Mouse (Mus musculus) MEL (cell line): ENCODE measurements around the gene Depdc5. TPM values are rescaled to one million over a fixed set of nuclear protein-coding genes. Genes with fewer than 3 reads are reported as not detected.
A peak's percentile ranks its signal among the peaks of the same experiment; 100 is the strongest.

ENCODE experiments used
- DNase-seq: peaks from one replicate; pipeline ENCODE4 v3.0.0; 2011; ENCODE audit warnings: low read depth, low spot score
- H3K27ac ChIP-seq: 2 replicates; pipeline ENCODE4 v1.5.1; 2012; ENCODE audit warnings: low read depth, mild to moderate bottlenecking, control low read depth, low read length, moderate library complexity; ENCODE audit not compliant: control insufficient read depth
- H3K27me3 ChIP-seq, 2 experiments: fragments of 150-350 bp in 1 of 2; sonication (generic) in 1 of 2; 2 replicates each; pipeline ENCODE4 v1.6.1; 2012; ENCODE audit warnings: low read length in 2 of 2, mild to moderate bottlenecking in 2 of 2, improper control_type of control experiment in 1 of 2, moderate library complexity in 1 of 2; ENCODE audit not compliant: insufficient read depth in 2 of 2, control insufficient read depth in 1 of 2
- H3K36me3 ChIP-seq, 2 experiments: 2 replicates each; pipeline ENCODE4 v1.6.1; 2012 to 2014; ENCODE audit warnings: low read length in 2 of 2, improper control_type of control experiment in 1 of 2, inconsistent platforms in 1 of 2, mild to moderate bottlenecking in 1 of 2; ENCODE audit not compliant: insufficient read depth in 2 of 2, control insufficient read depth in 1 of 2
- H3K4me1 ChIP-seq, 2 experiments: fragments of 150-350 bp in 1 of 2; sonication (generic) in 1 of 2; 2 replicates each; pipeline ENCODE4 v1.6.1; 2012; ENCODE audit warnings: low read length in 2 of 2, improper control_type of control experiment in 1 of 2, mild to moderate bottlenecking in 1 of 2; ENCODE audit not compliant: insufficient read depth in 2 of 2, control insufficient read depth in 1 of 2
- H3K4me3 ChIP-seq, 2 experiments: fragments of 150-350 bp in 1 of 2; sonication (generic) in 1 of 2; 2 replicates each; pipeline ENCODE4 v1.5.1; 2012; ENCODE audit warnings: low read depth in 2 of 2, low read length in 2 of 2, mild to moderate bottlenecking in 2 of 2, moderate library complexity in 2 of 2, control low read depth in 1 of 2, improper control_type of control experiment in 1 of 2; ENCODE audit not compliant: control insufficient read depth in 1 of 2, insufficient read depth in 1 of 2
- H3K79me2 ChIP-seq: 2 replicates; pipeline ENCODE4 v1.6.1; 2012; ENCODE audit warnings: mild to moderate bottlenecking, low read length, moderate library complexity; ENCODE audit not compliant: control insufficient read depth, poor library complexity, insufficient read depth
- H3K9ac ChIP-seq: 2 replicates; pipeline ENCODE4 v1.6.1; 2012; ENCODE audit warnings: low read depth, mild to moderate bottlenecking, control low read depth, low read length, moderate library complexity; ENCODE audit not compliant: control insufficient read depth, poor library complexity, severe bottlenecking
- H3K9me3 ChIP-seq: fragments of 150-350 bp; sonication (generic); replicated peaks from 2 replicates; pipeline ENCODE4 v1.6.1; 2012; ENCODE audit warnings: mild to moderate bottlenecking, low read length, improper control_type of control experiment, moderate library complexity; ENCODE audit not compliant: insufficient read depth
- BHLHE40 ChIP-seq: IDR thresholded peaks from 2 replicates; pipeline ENCODE4 v1.6.1; 2012; ENCODE audit warnings: low read depth, mild to moderate bottlenecking, inconsistent platforms, low read length, improper control_type of control experiment, borderline replicate concordance
- CHD1 ChIP-seq: IDR thresholded peaks from 2 replicates; pipeline ENCODE4 v1.6.1; 2012; ENCODE audit warnings: low read depth, mild to moderate bottlenecking, inconsistent platforms, low read length, improper control_type of control experiment
- CHD2 ChIP-seq: IDR thresholded peaks from 2 replicates; pipeline ENCODE4 v1.6.1; 2011; ENCODE audit warnings: low read length, improper control_type of control experiment
- CTCF ChIP-seq, 3 experiments: IDR thresholded peaks in 2 of 3; conservative IDR thresholded peaks in 1 of 3; 2 replicates each; pipeline ENCODE4 v1.5.1; 2011 to 2012; ENCODE audit warnings: low read length in 3 of 3, low read depth in 2 of 3, mild to moderate bottlenecking in 2 of 3, improper control_type of control experiment in 1 of 3, inconsistent platforms in 1 of 3, mixed read lengths in 1 of 3, moderate library complexity in 1 of 3; ENCODE audit not compliant: control insufficient read depth in 1 of 3, insufficient read depth in 1 of 3, poor library complexity in 1 of 3, severe bottlenecking in 1 of 3
- E2F4 ChIP-seq: IDR thresholded peaks from 2 replicates; pipeline ENCODE4 v1.6.1; 2011; ENCODE audit warnings: low read depth, low read length, improper control_type of control experiment, borderline replicate concordance
- ELF1 ChIP-seq: IDR thresholded peaks from 2 replicates; pipeline ENCODE4 v1.6.1; 2014; ENCODE audit warnings: low read depth, mild to moderate bottlenecking, inconsistent platforms, low read length, improper control_type of control experiment, moderate library complexity
- EP300 ChIP-seq, 2 experiments: IDR thresholded peaks; 2 replicates each; pipeline ENCODE4 v1.6.1; 2011; ENCODE audit warnings: improper control_type of control experiment in 2 of 2, low read length in 2 of 2, low read depth in 1 of 2, mild to moderate bottlenecking in 1 of 2
- GABPA ChIP-seq: IDR thresholded peaks from 2 replicates; pipeline ENCODE4 v1.6.1; 2012; ENCODE audit warnings: low read depth, mild to moderate bottlenecking, inconsistent platforms, low read length, improper control_type of control experiment, moderate library complexity
- GATA1 ChIP-seq: IDR thresholded peaks from 2 replicates; pipeline ENCODE4 v1.6.1; 2011; ENCODE audit warnings: low read depth, low read length, improper control_type of control experiment
- HCFC1 ChIP-seq: IDR thresholded peaks from 2 replicates; pipeline ENCODE4 v1.6.1; 2012; ENCODE audit warnings: low read depth, mild to moderate bottlenecking, inconsistent platforms, low read length, improper control_type of control experiment, moderate library complexity
- JUND ChIP-seq: IDR thresholded peaks from 2 replicates; pipeline ENCODE4 v1.6.1; 2011; ENCODE audit warnings: low read depth, mild to moderate bottlenecking, improper control_type of control experiment, low read length
- MAFK ChIP-seq: IDR thresholded peaks from 2 replicates; pipeline ENCODE4 v1.6.1; 2011; ENCODE audit warnings: low read depth, mild to moderate bottlenecking, low read length, improper control_type of control experiment, borderline replicate concordance
- MAX ChIP-seq: IDR thresholded peaks from 2 replicates; pipeline ENCODE4 v1.6.1; 2011; ENCODE audit warnings: low read length, improper control_type of control experiment
- MAZ ChIP-seq: IDR thresholded peaks from 2 replicates; pipeline ENCODE4 v1.6.1; 2012; ENCODE audit warnings: low read depth, mild to moderate bottlenecking, inconsistent platforms, low read length, improper control_type of control experiment
- MEF2A ChIP-seq: IDR thresholded peaks from 2 replicates; pipeline ENCODE4 v1.6.1; 2014; ENCODE audit warnings: low read depth, mild to moderate bottlenecking, inconsistent platforms, low read length, improper control_type of control experiment; ENCODE audit not compliant: poor library complexity, insufficient replicate concordance, severe bottlenecking; ENCODE audit errors: extremely low read depth
- MXI1 ChIP-seq: IDR thresholded peaks from 2 replicates; pipeline ENCODE4 v1.6.1; 2011; ENCODE audit warnings: mild to moderate bottlenecking, low read depth, low read length, improper control_type of control experiment
- MYB ChIP-seq: IDR thresholded peaks from 2 replicates; pipeline ENCODE4 v1.6.1; 2011; ENCODE audit warnings: mild to moderate bottlenecking, low read depth, low read length, improper control_type of control experiment
- MYC ChIP-seq: IDR thresholded peaks from 2 replicates; pipeline ENCODE4 v1.6.1; 2011; ENCODE audit warnings: low read depth, mild to moderate bottlenecking, low read length, improper control_type of control experiment, moderate library complexity
- NELFE ChIP-seq: IDR thresholded peaks from 2 replicates; pipeline ENCODE4 v1.6.1; 2011; ENCODE audit warnings: low read depth, low read length, improper control_type of control experiment
- NRF1 ChIP-seq: IDR thresholded peaks from 2 replicates; pipeline ENCODE4 v1.6.1; 2014; ENCODE audit warnings: low read depth, mild to moderate bottlenecking, inconsistent platforms, low read length, improper control_type of control experiment, moderate library complexity; ENCODE audit not compliant: poor library complexity, insufficient read depth, severe bottlenecking
- POLR2A ChIP-seq, 2 experiments: IDR thresholded peaks; 2 replicates each; pipeline ENCODE4 v1.6.1; 2011 to 2012; ENCODE audit warnings: low read length in 2 of 2, mild to moderate bottlenecking in 2 of 2, control low read depth in 1 of 2, improper control_type of control experiment in 1 of 2, low read depth in 1 of 2, moderate library complexity in 1 of 2; ENCODE audit not compliant: control insufficient read depth in 1 of 2, insufficient read depth in 1 of 2, poor library complexity in 1 of 2
- POLR2AphosphoS2 ChIP-seq: IDR thresholded peaks from 2 replicates; pipeline ENCODE4 v1.6.1; 2011; ENCODE audit warnings: low read length, improper control_type of control experiment
- POLR2AphosphoS5 ChIP-seq: IDR thresholded peaks from 2 replicates; pipeline ENCODE4 v1.6.1; 2012; ENCODE audit warnings: low read depth, borderline replicate concordance, mild to moderate bottlenecking, inconsistent platforms, low read length, moderate library complexity, mixed read lengths
- RAD21 ChIP-seq: IDR thresholded peaks from 2 replicates; pipeline ENCODE4 v1.6.1; 2011; ENCODE audit warnings: mild to moderate bottlenecking, low read depth, low read length, improper control_type of control experiment
- RCOR1 ChIP-seq: IDR thresholded peaks from 2 replicates; pipeline ENCODE4 v1.6.1; 2012; ENCODE audit warnings: low read depth, mild to moderate bottlenecking, inconsistent platforms, low read length, improper control_type of control experiment
- SIN3A ChIP-seq: IDR thresholded peaks from 2 replicates; pipeline ENCODE4 v1.6.1; 2012; ENCODE audit warnings: low read length, improper control_type of control experiment, inconsistent platforms
- SMC3 ChIP-seq: IDR thresholded peaks from 2 replicates; pipeline ENCODE4 v1.6.1; 2011; ENCODE audit warnings: low read depth, low read length, improper control_type of control experiment
- TAL1 ChIP-seq: IDR thresholded peaks from 2 replicates; pipeline ENCODE4 v1.6.1; 2012; ENCODE audit warnings: mild to moderate bottlenecking, inconsistent platforms, low read length, moderate library complexity, mixed read lengths
- TBP ChIP-seq: IDR thresholded peaks from 2 replicates; pipeline ENCODE4 v1.8.0; 2011; ENCODE audit warnings: low read depth, low read length, improper control_type of control experiment
- TCF12 ChIP-seq: IDR thresholded peaks from 2 replicates; pipeline ENCODE4 v1.6.1; 2014; ENCODE audit warnings: low read depth, mild to moderate bottlenecking, inconsistent platforms, low read length, improper control_type of control experiment, moderate library complexity
- UBTF ChIP-seq: IDR thresholded peaks from 2 replicates; pipeline ENCODE4 v1.6.1; 2012; ENCODE audit warnings: low read depth, mild to moderate bottlenecking, inconsistent platforms, low read length, improper control_type of control experiment, moderate library complexity, borderline replicate concordance; ENCODE audit not compliant: insufficient read depth
- USF1 ChIP-seq: IDR thresholded peaks from 2 replicates; pipeline ENCODE4 v1.6.1; 2014; ENCODE audit warnings: low read depth, mild to moderate bottlenecking, inconsistent platforms, low read length, improper control_type of control experiment, moderate library complexity
- USF2 ChIP-seq, 2 experiments: IDR thresholded peaks; 2 replicates each; pipeline ENCODE4 v1.6.1; 2011 to 2012; ENCODE audit warnings: improper control_type of control experiment in 2 of 2, low read length in 2 of 2, borderline replicate concordance in 1 of 2, inconsistent platforms in 1 of 2, low read depth in 1 of 2, mild to moderate bottlenecking in 1 of 2; ENCODE audit not compliant: insufficient read depth in 1 of 2
- ZC3H11A ChIP-seq: IDR thresholded peaks from 2 replicates; pipeline ENCODE4 v1.6.1; 2012; ENCODE audit warnings: low read depth, mild to moderate bottlenecking, inconsistent platforms, low read length, improper control_type of control experiment
- ZKSCAN1 ChIP-seq: IDR thresholded peaks from 2 replicates; pipeline ENCODE4 v1.6.1; 2012; ENCODE audit warnings: low read depth, mild to moderate bottlenecking, inconsistent platforms, low read length, improper control_type of control experiment, moderate library complexity
- ZMIZ1 ChIP-seq: IDR thresholded peaks from 2 replicates; pipeline ENCODE4 v1.6.1; 2012; ENCODE audit warnings: low read depth, mild to moderate bottlenecking, inconsistent platforms, low read length, improper control_type of control experiment, moderate library complexity
- ZNF384 ChIP-seq: IDR thresholded peaks from 2 replicates; pipeline ENCODE4 v1.6.1; 2012; ENCODE audit warnings: low read depth, mild to moderate bottlenecking, inconsistent platforms, low read length, improper control_type of control experiment
- polyA plus RNA-seq, 2 experiments: library from polyadenylated mRNA; stranded (reverse) in 1 of 2; unstranded in 1 of 2; fragments of >175 nt in 1 of 2; fragments of >200 nt in 1 of 2; gene quantifications; 2 replicates each; pipeline versions ENCODE4 v1.2.1 to v1.2.4; 2012; ENCODE audit warnings: low replicate concordance in 2 of 2, low read depth in 1 of 2; ENCODE audit not compliant: insufficient read length in 2 of 2, insufficient read depth in 1 of 2, missing spikeins in 1 of 2
- total RNA-seq: library from RNA; depleted of rRNA; stranded (reverse); fragments of 300-350 nt; gene quantifications from 2 replicates; pipeline ENCODE4 v1.2.3, GENCODE M21; 2012

The Depdc5 gene
- total and polyA plus RNA-seq, 3 experiments: 20.3 to 23.9 TPM; not detected in 1

GRCm38 (mm10) chr5:32950702-32951274 lies 87.3 kb downstream of the Depdc5 start:
- Histone ChIP-seq H3K9me3 (no peaks in the 10 kb centered on the region), H3K4me3 (peak overlapping the region; percentile 4 to 5; a peak in 2 of 4 replicates), H3K27me3 (no peaks in the 10 kb centered on the region), H3K36me3 (peaks cover 0 to 31% of the 10 kb centered on the region in 2 experiments; a peak in 3 of 4 replicates), H3K9ac (peak overlapping the region; percentile 33), H3K27ac (peak overlapping the region; percentile 91), H3K79me2 (no peaks in the 10 kb centered on the region), H3K4me1 (peaks cover 20 to 21% of the 10 kb centered on the region in 2 experiments)
- DNase-seq: peak; percentile 95
- TF ChIP-seq MXI1 (peak; percentile 66), TCF12 (peak; percentile 99), MEF2A (peak; percentile 85; the same call in 1 of the 2 replicates), CTCF (IDR thresholded peaks at IDR 0.05 in 2 of 3, conservative IDR thresholded peaks at IDR 0.05 in 1 of 3; ENCODE audit: control insufficient read depth in 1 of 3, insufficient read depth in 1 of 3, low read depth in 2 of 3, low read length in 3 of 3, poor library complexity in 1 of 3, severe bottlenecking in 1 of 3) (no peak), ZKSCAN1 (no peak), BHLHE40 (peak; percentile 59; the same call in 1 of the 2 replicates), ZNF384 (no peak), SMC3 (no peak), TAL1 (peak; percentile 97), MAZ (no peak), TBP (peak; percentile 80), RAD21 (no peak), POLR2AphosphoS5 (no peak), HCFC1 (0 out of 2 replicates have a peak, but pooled peaks have one; percentile 39), GATA1 (peak; percentile 99), MAFK (peak; percentile 62; the same call in 1 of the 2 replicates), ZC3H11A (no peak), USF1 (no peak), MAX (peak; percentile 79), JUND (peak; percentile 77; the same call in 1 of the 2 replicates), CHD1 (no peak), MYB (peak; percentile 90), GABPA (no peak), NELFE (no peak), ZMIZ1 (no peak), E2F4 (no peak), POLR2A (IDR thresholded peaks at IDR 0.05; ENCODE audit: control insufficient read depth in 1 of 2, insufficient read depth in 1 of 2, low read depth in 1 of 2, low read length in 2 of 2, poor library complexity in 1 of 2) (no peak), MYC (peak; percentile 88), ELF1 (no peak), UBTF (0 out of 2 replicates have a peak, but pooled peaks have one; percentile 58), POLR2AphosphoS2 (no peak), USF2 (IDR thresholded peaks at IDR 0.05; ENCODE audit: borderline replicate concordance in 1 of 2, insufficient read depth in 1 of 2, low read depth in 1 of 2, low read length in 2 of 2) (no peak), SIN3A (peak; percentile 84), CHD2 (no peak), RCOR1 (peak; percentile 93), NRF1 (no peak), EP300 (IDR thresholded peaks at IDR 0.05; ENCODE audit: low read depth in 1 of 2, low read length in 2 of 2) (peak; percentile 100)
